Mouse (Mus musculus): Measurements from ENCODE around the gene Sema4g.

DNA sequence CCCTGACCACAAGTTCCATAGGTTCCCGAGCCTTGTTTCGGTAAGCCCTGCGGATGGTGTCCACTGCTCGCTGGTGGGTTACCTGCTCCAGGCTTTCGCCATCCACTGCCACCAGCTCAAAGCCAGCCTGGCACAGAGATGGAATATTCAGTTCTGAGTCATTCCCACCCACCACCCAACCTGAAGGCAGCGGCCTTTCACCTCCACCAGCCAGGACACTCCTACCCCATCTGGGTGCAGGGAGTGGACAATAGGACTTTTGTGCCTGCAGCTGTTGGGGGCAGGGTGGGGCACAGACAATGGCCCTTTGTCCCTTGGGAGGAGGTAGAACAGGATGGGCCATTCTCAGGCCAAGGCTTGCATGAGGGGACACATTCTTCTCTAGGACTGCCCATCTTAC, 38.9 kb downstream of the Sema4g start:
- no peak for TF ChIP-seq CTCF (conservative IDR thresholded peaks at IDR 0.05; ENCODE audit: low read length)
- no peak for TF ChIP-seq NANOG (IDR thresholded peaks at IDR 0.05; ENCODE audit: borderline replicate concordance, low read length)
- no peak for TF ChIP-seq POU5F1 (IDR thresholded peaks at IDR 0.05; ENCODE audit: borderline replicate concordance, low read length)
